Mouse (Mus musculus): Measurements from ENCODE around the gene Psmd11.
"Not testable (repeated sequence)": the region's sequence is repeated elsewhere in the genome, so short reads cannot be mapped to it uniquely, and the experiment has no call there.

GRCm38 (mm10) chr11:80463605-80464130, 35.3 kb downstream of the Psmd11 start:
- peak; percentile 57 for TF ChIP-seq CTCF (IDR thresholded peaks at IDR 0.05)
- not testable (repeated sequence) for TF ChIP-seq POLR2A, EP300 (IDR thresholded peaks at IDR 0.05; ENCODE audit: insufficient read depth, low read depth, low read length)
